Mouse (Mus musculus): ENCODE data around the gene Gprc5d. TPM values are rescaled to one million over a fixed set of nuclear protein-coding genes. Genes with fewer than 3 reads are reported as not detected.

Gprc5d gene
- total and polyA plus RNA-seq, 3 experiments: not detected

DNA sequence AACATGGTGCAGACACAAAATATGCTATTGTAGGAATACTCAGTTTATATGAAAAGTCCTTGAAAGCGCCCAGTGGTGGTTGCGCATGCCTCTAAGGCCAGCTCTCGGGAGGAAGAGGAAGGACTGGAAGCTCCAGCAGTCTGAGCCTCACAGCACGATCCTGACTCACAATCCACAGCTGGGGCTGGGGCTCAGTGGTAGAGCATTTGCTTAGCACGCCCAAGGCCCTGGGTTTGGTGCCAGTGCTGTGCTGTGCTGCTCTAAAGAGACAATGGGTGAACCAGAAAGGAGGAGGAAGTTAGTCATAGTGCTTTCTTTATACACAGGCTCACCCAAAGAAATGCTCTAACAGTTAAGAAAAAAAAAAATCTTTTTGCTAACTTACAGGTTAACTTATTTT lies 35.6 kb upstream of the Gprc5d start:
- no peaks in the 10 kb centered on the region for H3K27me3 ChIP-seq (replicated peaks)
- H3K79me2 ChIP-seq (replicated peaks; ENCODE audit: control insufficient read depth, extremely low read depth, insufficient read depth, poor library complexity, severe bottlenecking): no peaks in the 10 kb centered on the region
- no peak for DNase-seq (ENCODE audit: extremely low read depth)
- H3K36me3 ChIP-seq (replicated peaks in 1 of 2; ENCODE audit: control insufficient read depth in 1 of 2, insufficient read depth in 1 of 2, low read length in 1 of 2): no peaks in the 10 kb centered on the region
- H3K4me1 ChIP-seq (ENCODE audit: control insufficient read depth in 1 of 2, insufficient read depth in 2 of 2): peaks cover 3 to 15% of the 10 kb centered on the region in 2 experiments; a peak in 3 of 4 replicates
- H3K4me3 ChIP-seq (replicated peaks in 1 of 3; ENCODE audit: low read depth in 2 of 3, low read length in 2 of 3, poor library complexity in 1 of 3): no peak overlapping the region
- no peak overlapping the region for H3K4me2 ChIP-seq (ENCODE audit: insufficient read depth, low read depth, poor library complexity, severe bottlenecking)
- in situ Hi-C loops (cut with MboI; ENCODE audit: low pct_ligation_motif_present, low pct_unique_long_range_greater_than_20kb, low sequenced_read_pairs) (loop anchor here (10.0 kb wide), 2 partner anchors 91 to 221 kb away; no protein-coding TSS in a partner anchor), dilution Hi-C loops (cut with MboI; ENCODE audit: extremely low pct_ligation_motif_present, extremely low pct_unique_long_range_greater_than_20kb, low sequenced_read_pairs) (no loop called here)
- H3K9ac ChIP-seq (ENCODE audit: insufficient read depth, low read depth): no peak overlapping the region
- no peak overlapping the region for H3K27ac ChIP-seq (ENCODE audit: insufficient read depth, low read depth)
- TF ChIP-seq EP300 (IDR thresholded peaks at IDR 0.05; ENCODE audit: low read length): no peak
- TF ChIP-seq ZKSCAN1 (IDR thresholded peaks at IDR 0.05; ENCODE audit: borderline replicate concordance, low read depth, low read length): no peak
- TF ChIP-seq MYC (IDR thresholded peaks at IDR 0.05; ENCODE audit: low read depth, low read length): no peak
- TF ChIP-seq MAZ (IDR thresholded peaks at IDR 0.05; ENCODE audit: low read depth, low read length): no peak
- no peak for TF ChIP-seq TCF12 (IDR thresholded peaks at IDR 0.05; ENCODE audit: low read depth, low read length)
- peaks cover 3% of the 10 kb centered on the region for H3K9me3 ChIP-seq (replicated peaks; ENCODE audit: low read length)

DNA sequence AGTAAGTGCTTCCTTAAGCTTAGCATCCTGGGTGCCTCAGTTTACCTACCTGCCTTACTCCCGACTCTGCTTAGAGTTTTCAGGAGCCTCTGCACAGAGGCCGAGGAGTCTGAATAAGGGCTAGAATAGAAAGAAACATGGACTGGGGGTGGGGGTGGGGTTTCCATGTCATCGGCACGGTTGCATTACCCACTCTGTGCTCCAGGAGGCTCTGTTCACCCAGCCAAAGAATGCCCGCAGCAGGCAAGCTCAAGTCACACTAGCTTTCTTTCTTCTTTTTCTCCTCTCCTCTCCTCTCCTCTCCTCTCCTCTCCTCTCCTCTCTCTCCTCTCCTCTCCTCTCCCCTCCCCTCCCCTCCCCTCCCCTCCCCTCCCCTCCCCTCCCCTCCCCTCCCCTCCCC lies 32.2 kb upstream of the Gprc5d start:
- H3K36me3 ChIP-seq (replicated peaks in 1 of 2; ENCODE audit: control insufficient read depth in 1 of 2, insufficient read depth in 1 of 2, low read length in 1 of 2): no peaks in the 10 kb centered on the region
- no peaks in the 10 kb centered on the region for H3K79me2 ChIP-seq (replicated peaks; ENCODE audit: control insufficient read depth, extremely low read depth, insufficient read depth, poor library complexity, severe bottlenecking)
- no peak overlapping the region for H3K9ac ChIP-seq (ENCODE audit: insufficient read depth, low read depth)
- no peak overlapping the region for H3K4me3 ChIP-seq (replicated peaks in 1 of 3; ENCODE audit: low read depth in 2 of 3, low read length in 2 of 3, poor library complexity in 1 of 3)
- no peak overlapping the region for H3K4me2 ChIP-seq (ENCODE audit: insufficient read depth, low read depth, poor library complexity, severe bottlenecking)
- dilution Hi-C loops (cut with MboI; ENCODE audit: extremely low pct_ligation_motif_present, extremely low pct_unique_long_range_greater_than_20kb, low sequenced_read_pairs) (no loop called here), in situ Hi-C loops (cut with MboI; ENCODE audit: low pct_ligation_motif_present, low pct_unique_long_range_greater_than_20kb, low sequenced_read_pairs) (loop anchor here (10.0 kb wide), 2 partner anchors 94 to 224 kb away; no protein-coding TSS in a partner anchor)
- DNase-seq (ENCODE audit: extremely low read depth): peak; percentile 61
- peaks cover 3% of the 10 kb centered on the region for H3K9me3 ChIP-seq (replicated peaks; ENCODE audit: low read length)
- H3K4me1 ChIP-seq (ENCODE audit: control insufficient read depth in 1 of 2, insufficient read depth in 2 of 2): peaks cover 0 to 16% of the 10 kb centered on the region in 2 experiments; a peak in 2 of 4 replicates
- no peaks in the 10 kb centered on the region for H3K27me3 ChIP-seq (replicated peaks)
- peak; percentile 74 for TF ChIP-seq CHD2 (IDR thresholded peaks at IDR 0.05; ENCODE audit: low read length)
- TF ChIP-seq POLR2AphosphoS2 (IDR thresholded peaks at IDR 0.05; ENCODE audit: low read depth, low read length): no peak
- TF ChIP-seq SIN3A (IDR thresholded peaks at IDR 0.05; ENCODE audit: low read length): no peak
- TF ChIP-seq SMC3 (IDR thresholded peaks at IDR 0.05; ENCODE audit: low read depth, low read length): peak; percentile 84
- TF ChIP-seq USF2 (conservative IDR thresholded peaks at IDR 0.05; ENCODE audit: low read depth, low read length): no peak
- TF ChIP-seq BHLHE40 (IDR thresholded peaks at IDR 0.05; ENCODE audit: low read depth, low read length): no peak
- peak; percentile 49 to 77; a peak in 3 of 4 replicates for TF ChIP-seq CTCF (conservative IDR thresholded peaks at IDR 0.05 in 1 of 2, IDR thresholded peaks at IDR 0.05 in 1 of 2; ENCODE audit: low read depth in 2 of 2, low read length in 2 of 2)
- no peak for TF ChIP-seq EP300 (IDR thresholded peaks at IDR 0.05; ENCODE audit: low read length)
- no peak for TF ChIP-seq JUN (IDR thresholded peaks at IDR 0.05; ENCODE audit: insufficient read depth, low read depth, low read length)
- peak; percentile 26 for TF ChIP-seq ZC3H11A (IDR thresholded peaks at IDR 0.05; ENCODE audit: low read depth, low read length)
- peak; percentile 78 for TF ChIP-seq RAD21 (IDR thresholded peaks at IDR 0.05; ENCODE audit: low read depth, low read length)
- no peak for TF ChIP-seq KAT2A (IDR thresholded peaks at IDR 0.05; ENCODE audit: insufficient replicate concordance, low read length)
- no peak for TF ChIP-seq MYC (IDR thresholded peaks at IDR 0.05; ENCODE audit: low read depth, low read length)
- TF ChIP-seq RCOR1 (conservative IDR thresholded peaks at IDR 0.05; ENCODE audit: low read depth, low read length): no peak
- TF ChIP-seq E2F4 (IDR thresholded peaks at IDR 0.05; ENCODE audit: insufficient replicate concordance, low read depth, low read length): no peak
- H3K27ac ChIP-seq (ENCODE audit: insufficient read depth, low read depth): no peak overlapping the region
